16 mouse cellular contexts compared by ENCODE assay signal in the genomic region with DNA sequence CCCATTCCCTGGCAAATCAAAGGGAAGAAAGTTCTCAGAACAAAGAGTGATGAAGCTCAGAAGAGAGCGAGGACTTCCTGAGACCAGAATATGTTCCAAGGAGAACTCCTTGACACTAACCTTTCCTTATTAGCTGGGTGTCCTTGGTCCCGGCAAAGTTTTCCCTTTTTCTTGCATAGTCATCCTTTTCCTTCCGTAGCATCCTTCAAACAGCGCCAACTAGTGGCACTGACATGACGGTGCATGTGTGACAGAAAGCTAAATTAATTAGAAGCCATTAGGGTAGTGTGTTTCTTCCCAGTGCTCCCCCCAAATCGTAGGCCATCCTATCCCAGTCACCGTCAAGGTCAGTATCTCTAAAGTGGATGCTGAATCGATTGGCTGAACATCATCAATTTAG.
A peak's percentile ranks its signal among the peaks of the same experiment; 100 is the strongest.
DNase-seq lines count a peak whose midpoint lies in the region; ATAC-seq and TF ChIP-seq lines count a peak whose summit lies in the region.
"Had no signal": no experiment of that assay in that cellular context is flagged by ENCODE, and none has a peak within 500 bp of the region (broad histone marks: within the 10 kb centered on the region; RNA-seq: fewer than 3 reads in every experiment).

No protein-coding gene starts in this region.

- no peaks in the 10 kb centered on the region for H3K36me3 ChIP-seq in kidney, postnatal 0 days (ENCODE audit: insufficient read depth, low read length)
- no peaks in the 10 kb centered on the region for H3K36me3 ChIP-seq in midbrain, postnatal 0 days (ENCODE audit: insufficient read depth, low read length)
- H3K36me3 ChIP-seq in midbrain, embryonic 13.5 days, result no peaks in the 10 kb centered on the region
- H3K36me3 ChIP-seq: heart, embryonic 13.5 days; hindbrain, embryonic 15.5 days; limb, embryonic 12.5 days; midbrain, embryonic 12.5 days had no signal

- H3K4me2 ChIP-seq in kidney, postnatal 0 days (ENCODE audit: low read length), result no peak overlapping the region
- no peak overlapping the region for H3K4me2 ChIP-seq in midbrain, postnatal 0 days (ENCODE audit: low read depth, low read length, poor library complexity, severe bottlenecking)
- no peak overlapping the region for H3K4me2 ChIP-seq in midbrain, embryonic 13.5 days (replicated peaks)
- H3K4me2 ChIP-seq: heart, embryonic 13.5 days; hindbrain, embryonic 15.5 days; limb, embryonic 12.5 days; midbrain, embryonic 12.5 days had no signal

- no peak for ATAC-seq in kidney, postnatal 0 days (replicated peaks; ENCODE audit: low FRiP score, low read depth)
- no peak for ATAC-seq in midbrain, postnatal 0 days (ENCODE audit: low FRiP score)
- no peak for ATAC-seq in midbrain, embryonic 13.5 days
- ATAC-seq: forebrain, embryonic 16.5 days had no signal

- no peak overlapping the region for H3K9ac ChIP-seq in kidney, postnatal 0 days (ENCODE audit: low read depth, low read length)
- no peak overlapping the region for H3K9ac ChIP-seq in midbrain, postnatal 0 days (replicated peaks; ENCODE audit: low read length, poor library complexity, severe bottlenecking)
- H3K9ac ChIP-seq in midbrain, embryonic 13.5 days (replicated peaks), result no peak overlapping the region
- H3K9ac ChIP-seq: heart, embryonic 13.5 days; hindbrain, embryonic 15.5 days; limb, embryonic 12.5 days; midbrain, embryonic 12.5 days had no signal

- WGBS in kidney, postnatal 0 days, result 65% methylated on average over 8 of the region's 8 CpGs
- WGBS in midbrain, postnatal 0 days, result 65% methylated on average over 8 of the region's 8 CpGs
- WGBS in midbrain, embryonic 13.5 days, result 69% methylated on average over 8 of the region's 8 CpGs

- DNase-seq in kidney, postnatal 0 days (ENCODE audit: low spot score), result no peak
- no peak for DNase-seq in kidney, adult 8-10 months
- no peak for DNase-seq in midbrain, postnatal 0 days (ENCODE audit: low spot score)
- DNase-seq in NIH3T3 (ENCODE audit: low read depth), result peak; percentile 8
- DNase-seq in retina, postnatal 1 day, result peak; percentile 16
- no peak for DNase-seq in cerebellum, postnatal 10 days
- no peak for DNase-seq in layer of hippocampus, adult 8-10 months (ENCODE audit: low spot score in 2 of 2)
- DNase-seq: adrenal gland, adult 2 months; cerebellum, adult 2 months; spleen, adult 18-20 months had no signal

- no peaks in the 10 kb centered on the region for H3K4me1 ChIP-seq in kidney, postnatal 0 days (replicated peaks; ENCODE audit: insufficient read depth, low read length)
- no peaks in the 10 kb centered on the region for H3K4me1 ChIP-seq in midbrain, postnatal 0 days (ENCODE audit: insufficient read depth, low read length)
- no peaks in the 10 kb centered on the region for H3K4me1 ChIP-seq in midbrain, embryonic 13.5 days (replicated peaks)
- H3K4me1 ChIP-seq: heart, embryonic 13.5 days; hindbrain, embryonic 15.5 days; limb, embryonic 12.5 days; midbrain, embryonic 12.5 days had no signal

- H3K4me3 ChIP-seq in kidney, postnatal 0 days (replicated peaks; ENCODE audit: low read depth, low read length), result no peak overlapping the region
- H3K4me3 ChIP-seq in midbrain, postnatal 0 days (ENCODE audit: low read depth, low read length), result no peak overlapping the region
- no peak overlapping the region for H3K4me3 ChIP-seq in midbrain, embryonic 13.5 days (replicated peaks)
- H3K4me3 ChIP-seq: heart, embryonic 13.5 days; hindbrain, embryonic 15.5 days; limb, embryonic 12.5 days; midbrain, embryonic 12.5 days had no signal

- no peak overlapping the region for H3K27ac ChIP-seq in kidney, postnatal 0 days
- H3K27ac ChIP-seq in midbrain, postnatal 0 days (ENCODE audit: low read depth, low read length), result no peak overlapping the region
- H3K27ac ChIP-seq in midbrain, embryonic 13.5 days, result no peak overlapping the region
- H3K27ac ChIP-seq: heart, embryonic 13.5 days; hindbrain, embryonic 15.5 days; limb, embryonic 12.5 days; midbrain, embryonic 12.5 days had no signal

- no peaks in the 10 kb centered on the region for H3K27me3 ChIP-seq in kidney, postnatal 0 days (ENCODE audit: insufficient read depth, low read length)
- H3K27me3 ChIP-seq in midbrain, postnatal 0 days (ENCODE audit: insufficient read depth, low read length), result no peaks in the 10 kb centered on the region
- no peaks in the 10 kb centered on the region for H3K27me3 ChIP-seq in midbrain, embryonic 13.5 days
- H3K27me3 ChIP-seq: heart, embryonic 13.5 days; hindbrain, embryonic 15.5 days; limb, embryonic 12.5 days; midbrain, embryonic 12.5 days had no signal

- peak; percentile 53 for TF ChIP-seq CTCF in kidney, postnatal 0 days (IDR thresholded peaks at IDR 0.05; ENCODE audit: low read depth)
- TF ChIP-seq CTCF in midbrain, postnatal 0 days (IDR thresholded peaks at IDR 0.05), result peak; percentile 50

- H3K9me3 ChIP-seq in kidney, postnatal 0 days (replicated peaks; ENCODE audit: low read length), result no peaks in the 10 kb centered on the region
- H3K9me3 ChIP-seq in midbrain, postnatal 0 days (ENCODE audit: low read length), result no peaks in the 10 kb centered on the region
- H3K9me3 ChIP-seq in midbrain, embryonic 13.5 days, result peaks cover under 1% of the 10 kb centered on the region; the same call in 1 of the 2 replicates
- H3K9me3 ChIP-seq: heart, embryonic 13.5 days; hindbrain, embryonic 15.5 days; limb, embryonic 12.5 days had no signal

Comparison
In these comparisons a context has a peak if more than half of its experiments do, and no peak if none do; other contexts are left out.
1. DNase-seq: peak in NIH3T3 (single experiment) and retina, postnatal 1 day (single experiment); none in kidney, postnatal 0 days (single experiment), kidney, adult 8-10 months (0 of 2), midbrain, postnatal 0 days (single experiment), cerebellum, postnatal 10 days (0 of 2) and layer of hippocampus, adult 8-10 months (0 of 2).